Mouse (Mus musculus): ENCODE data around the gene Slc25a21. TPM values are rescaled to one million over a fixed set of nuclear protein-coding genes. Genes with fewer than 3 reads are reported as not detected.

Gene Slc25a21
- total RNA-seq, 2 experiments from 2014 or later: 1.1 to 2.2 TPM

GRCm38 (mm10) chr12:56894963-56895362 lies 302.3 kb downstream of the Slc25a21 start:
- DNase-seq (ENCODE audit: low spot score in 2 of 2): no peak

DNA sequence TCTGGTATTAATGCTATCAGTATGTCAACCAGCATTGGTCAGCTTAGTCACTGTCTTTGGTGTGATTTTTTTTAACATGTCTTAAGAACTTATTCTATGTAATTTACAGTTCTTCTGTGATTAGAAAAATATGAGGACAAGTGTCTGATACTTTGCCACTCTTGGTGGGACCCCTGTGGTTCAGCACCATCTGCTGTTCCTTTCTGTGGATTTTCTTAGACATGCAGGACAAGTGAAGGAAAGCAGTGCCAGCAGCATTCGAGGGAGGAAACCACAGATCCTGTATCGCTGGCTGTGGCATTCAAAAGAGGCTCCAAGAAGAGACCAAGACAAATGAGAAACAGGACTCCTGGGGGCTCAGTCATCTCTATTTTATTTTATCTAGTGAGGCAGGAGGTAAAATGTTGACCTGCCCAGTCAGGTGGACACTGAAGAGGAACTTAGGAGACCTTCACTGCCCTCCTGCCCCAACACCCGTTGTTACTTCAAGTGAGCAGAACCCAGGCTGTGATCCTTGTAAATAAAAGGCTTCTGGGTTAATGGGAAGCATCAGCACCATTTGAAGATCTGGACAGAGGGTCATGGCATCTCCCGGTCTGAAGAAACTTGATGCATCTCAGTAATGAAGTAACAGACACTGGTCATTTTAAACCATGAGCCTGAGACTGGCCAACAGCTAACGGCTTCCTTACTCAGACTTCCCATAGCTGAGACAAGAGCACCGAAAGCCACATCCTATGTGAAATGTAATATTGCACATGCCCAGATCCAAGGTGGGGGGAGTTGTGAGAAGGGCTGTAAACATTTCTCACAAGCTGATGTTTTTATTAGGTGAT lies 306.2 kb downstream of the Slc25a21 start:
- no peak for DNase-seq (ENCODE audit: low spot score in 2 of 2)

- DNase-seq (ENCODE audit: low spot score in 2 of 2): no peak
These were observed 319.5 kb downstream of the Slc25a21 start for GRCm38 (mm10) chr12:56877796-56878195.

DNA sequence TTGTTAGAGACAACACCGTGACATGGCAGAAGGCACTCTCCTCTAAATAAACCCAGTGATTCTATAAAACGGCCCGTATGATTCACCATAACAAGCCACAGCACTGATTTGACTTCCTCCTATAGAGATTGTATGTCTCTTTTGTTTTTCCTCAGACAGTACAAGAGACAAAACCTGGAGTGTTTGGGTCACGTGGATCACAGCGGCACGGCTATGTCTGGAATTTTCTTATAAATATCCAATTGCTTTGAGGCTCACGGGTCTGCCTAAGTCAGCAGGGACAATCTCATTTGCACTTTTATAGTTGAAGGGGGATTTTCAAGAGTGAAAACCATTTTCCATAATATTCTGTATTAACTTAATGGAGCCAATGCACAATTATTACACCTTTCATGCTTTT lies 320.7 kb downstream of the Slc25a21 start:
- no peak for DNase-seq (ENCODE audit: low spot score in 2 of 2)

- no peak for DNase-seq (ENCODE audit: low spot score in 2 of 2)
These were observed 324.1 kb downstream of the Slc25a21 start for GRCm38 (mm10) chr12:56873204-56873603.

DNA sequence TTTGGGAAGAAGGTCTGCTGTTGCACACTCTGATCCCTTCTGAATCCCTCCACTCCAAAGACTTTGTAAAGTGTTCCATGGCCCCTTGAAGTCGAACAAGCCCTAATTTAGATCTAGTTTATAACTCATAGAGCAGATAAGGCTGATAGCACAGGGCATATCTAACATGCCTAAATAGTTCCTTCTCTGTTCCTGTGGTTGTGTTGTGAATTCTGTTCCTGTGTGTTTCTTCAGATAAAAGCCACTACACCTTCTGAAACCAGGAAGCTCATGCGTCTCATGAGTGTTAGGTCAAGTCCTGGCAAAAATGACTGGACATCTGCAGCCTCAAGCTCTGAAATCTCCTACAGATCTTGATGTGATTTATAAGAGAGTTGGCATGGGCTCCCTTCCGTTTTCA lies 326.7 kb downstream of the Slc25a21 start:
- no peak for DNase-seq (ENCODE audit: low spot score in 2 of 2)

- no peak for DNase-seq (ENCODE audit: low spot score in 2 of 2)
These were observed 333.3 kb downstream of the Slc25a21 start for GRCm38 (mm10) chr12:56863873-56864562.

GRCm38 (mm10) chr12:56852679-56853078 lies 344.6 kb downstream of the Slc25a21 start:
- no peak for DNase-seq (ENCODE audit: low spot score in 2 of 2)

DNA sequence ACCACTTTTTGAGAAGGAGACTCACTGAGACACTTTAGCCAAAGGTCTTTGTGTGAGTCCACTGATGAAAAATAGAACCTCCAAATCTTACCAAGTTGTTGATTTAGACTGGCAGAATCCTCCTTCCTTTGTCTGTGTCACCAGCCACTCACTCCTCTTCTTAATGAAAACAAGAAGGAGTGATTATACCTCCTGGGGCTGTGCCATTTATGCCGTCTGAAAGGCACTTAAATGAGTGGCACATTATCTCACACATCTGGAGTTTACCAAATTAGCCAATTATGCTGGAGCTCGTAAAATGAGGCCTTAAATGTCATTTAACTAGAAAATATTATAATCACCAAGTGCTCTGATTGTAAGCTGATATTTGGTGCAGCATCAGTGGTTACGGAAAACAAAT lies 345.8 kb downstream of the Slc25a21 start:
- no peak for DNase-seq (ENCODE audit: low spot score in 2 of 2)

DNA sequence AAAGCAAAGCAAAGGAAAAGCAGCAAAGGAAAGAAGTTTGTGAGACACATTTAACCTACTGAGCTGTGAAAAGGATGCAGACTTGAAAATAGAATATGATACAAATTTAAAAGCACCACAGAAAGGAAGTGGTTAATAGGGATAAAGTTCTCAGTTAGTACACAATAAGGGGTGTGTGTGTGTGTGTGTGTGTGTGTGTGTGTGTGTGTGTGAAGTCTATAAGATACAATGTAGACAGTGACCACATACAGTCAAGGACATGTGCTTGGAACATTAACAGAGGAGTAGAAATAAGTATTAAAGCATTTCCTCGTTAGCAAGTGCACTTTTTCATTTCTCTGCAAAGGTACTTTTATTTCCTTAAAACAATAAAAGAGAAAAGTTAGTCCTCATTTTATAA lies 367.3 kb downstream of the Slc25a21 start:
- DNase-seq (ENCODE audit: low spot score in 2 of 2): no peak

DNA sequence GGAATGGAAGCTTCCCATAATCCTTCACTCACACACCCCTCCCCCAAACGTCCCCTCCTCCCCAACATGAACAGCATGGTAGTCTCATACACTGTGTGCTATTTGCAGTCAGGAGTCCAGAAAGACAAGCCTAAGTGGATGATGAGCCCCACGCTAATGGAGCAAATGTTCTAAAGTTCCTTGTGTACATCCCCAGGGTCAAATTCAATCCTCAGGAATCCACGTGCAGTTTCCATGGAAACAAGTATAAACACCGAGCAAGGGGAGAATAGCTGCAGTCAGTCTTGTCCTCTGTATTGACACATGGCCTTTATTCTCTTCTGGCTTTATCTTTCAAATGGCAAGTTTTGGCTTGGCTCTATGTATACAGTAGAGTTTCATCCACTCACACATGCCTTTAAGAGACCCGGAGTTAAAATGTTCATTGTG lies 367.8 kb downstream of the Slc25a21 start:
- DNase-seq (ENCODE audit: low spot score in 2 of 2): no peak

GRCm38 (mm10) chr12:56827808-56828384 lies 369.4 kb downstream of the Slc25a21 start:
- no peak for DNase-seq (ENCODE audit: low spot score in 2 of 2)

- no peak for DNase-seq (ENCODE audit: low spot score in 2 of 2)
These were observed 372.6 kb downstream of the Slc25a21 start for GRCm38 (mm10) chr12:56824688-56825087.

- DNase-seq (ENCODE audit: low spot score in 2 of 2): no peak
These were observed 375.1 kb downstream of the Slc25a21 start for GRCm38 (mm10) chr12:56822122-56822521.

- no peak for DNase-seq (ENCODE audit: low spot score in 2 of 2)
These were observed 376.7 kb downstream of the Slc25a21 start for GRCm38 (mm10) chr12:56820604-56821003.

GRCm38 (mm10) chr12:56807483-56807882 lies 389.8 kb downstream of the Slc25a21 start:
- no peak for DNase-seq (ENCODE audit: low spot score in 2 of 2)

DNA sequence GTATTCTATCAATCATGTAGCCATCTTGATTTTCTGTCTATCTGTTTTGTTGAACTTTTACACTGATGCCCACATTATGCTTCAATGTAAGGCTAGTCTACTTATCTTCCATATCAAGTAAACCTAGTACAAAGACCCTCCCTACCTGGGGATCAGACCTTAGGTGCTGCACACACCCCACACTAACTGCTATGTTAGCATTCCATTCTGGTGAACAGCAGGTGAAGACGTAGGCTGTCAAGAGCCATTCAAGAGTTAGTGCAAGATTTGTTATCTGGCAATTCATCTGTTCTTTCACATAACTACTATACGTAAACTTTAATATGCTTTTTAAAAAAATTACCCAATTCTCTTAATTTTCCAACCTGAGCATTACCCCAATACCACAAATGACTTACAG lies 390.2 kb downstream of the Slc25a21 start:
- no peak for DNase-seq (ENCODE audit: low spot score in 2 of 2)

GRCm38 (mm10) chr12:56804487-56804886 lies 392.8 kb downstream of the Slc25a21 start:
- no peak for DNase-seq (ENCODE audit: low spot score in 2 of 2)

GRCm38 (mm10) chr12:56798641-56799415 lies 398.4 kb downstream of the Slc25a21 start:
- no peak for DNase-seq (ENCODE audit: low spot score in 2 of 2)

- no peak for DNase-seq (ENCODE audit: low spot score in 2 of 2)
These were observed 408.0 kb downstream of the Slc25a21 start for GRCm38 (mm10) chr12:56789236-56789635.

GRCm38 (mm10) chr12:56785250-56785649 lies 412.0 kb downstream of the Slc25a21 start:
- no peak for DNase-seq (ENCODE audit: low spot score in 2 of 2)

All from adrenal gland, postnatal 4 days (tissue).